Mouse (Mus musculus) testis, postnatal 10 days (tissue): ENCODE data around the gene Pfdn5.

Source experiments
- DNase-seq: peaks from one replicate; pipeline ENCODE4 v3.0.0; 2021; ENCODE audit warnings: low spot score

The Pfdn5 gene

DNA sequence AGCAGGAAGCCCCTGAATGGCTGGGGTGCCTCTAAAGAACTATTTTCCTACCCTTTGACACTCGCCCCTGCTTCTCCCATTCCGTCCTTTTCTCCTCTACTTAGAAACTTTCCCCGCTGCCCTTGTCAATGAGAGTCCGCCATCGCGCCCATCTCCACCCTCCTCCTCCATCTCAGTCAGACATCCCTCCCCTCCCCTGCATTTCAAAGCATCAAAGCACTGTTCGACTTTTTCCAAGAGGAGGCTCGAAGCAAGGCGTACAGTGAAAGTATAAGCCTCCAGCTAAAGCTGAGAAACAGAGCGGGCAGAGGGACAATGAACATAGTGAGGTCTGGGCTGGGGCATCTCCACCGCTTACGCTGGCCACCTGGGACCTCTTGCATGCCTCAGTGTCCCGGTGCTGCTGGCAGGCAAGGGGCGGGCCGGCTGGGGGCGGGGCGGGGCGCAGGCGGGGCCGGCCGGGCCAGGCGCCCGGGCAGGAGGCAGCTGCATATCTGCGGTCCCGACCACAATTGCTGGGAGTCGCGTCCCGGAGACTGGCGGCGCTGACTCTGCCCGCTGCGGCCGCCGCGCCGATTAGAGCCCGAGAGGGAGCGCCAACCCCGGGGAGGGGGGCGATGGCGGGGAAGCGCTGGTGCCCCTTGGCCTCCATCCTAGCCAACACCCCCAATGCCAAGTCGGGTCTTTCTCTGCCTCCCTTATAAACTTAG is 50.7 kb downstream of the Pfdn5 start:
- peak; percentile 63 for DNase-seq

DNA sequence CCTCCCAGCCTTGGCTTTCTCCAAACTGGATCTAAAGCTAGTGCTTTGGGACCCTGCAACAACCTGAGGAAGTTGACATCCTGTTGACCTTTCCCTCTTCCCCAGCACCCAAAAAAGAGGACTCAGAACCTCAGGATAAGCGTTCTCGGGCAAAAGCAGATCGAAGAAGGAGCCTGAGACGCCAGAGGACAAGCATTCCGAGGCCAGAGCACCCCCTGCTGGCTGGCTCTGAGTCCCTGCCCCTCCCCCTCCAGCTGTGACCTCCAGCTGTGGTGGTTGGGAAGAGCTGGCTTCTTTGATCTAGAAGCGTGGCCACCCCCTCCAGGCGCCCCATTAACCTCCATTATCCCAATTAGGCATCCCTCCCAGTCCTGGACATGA is 51.2 kb downstream of the Pfdn5 start:
- peak; percentile 94 for DNase-seq

DNA sequence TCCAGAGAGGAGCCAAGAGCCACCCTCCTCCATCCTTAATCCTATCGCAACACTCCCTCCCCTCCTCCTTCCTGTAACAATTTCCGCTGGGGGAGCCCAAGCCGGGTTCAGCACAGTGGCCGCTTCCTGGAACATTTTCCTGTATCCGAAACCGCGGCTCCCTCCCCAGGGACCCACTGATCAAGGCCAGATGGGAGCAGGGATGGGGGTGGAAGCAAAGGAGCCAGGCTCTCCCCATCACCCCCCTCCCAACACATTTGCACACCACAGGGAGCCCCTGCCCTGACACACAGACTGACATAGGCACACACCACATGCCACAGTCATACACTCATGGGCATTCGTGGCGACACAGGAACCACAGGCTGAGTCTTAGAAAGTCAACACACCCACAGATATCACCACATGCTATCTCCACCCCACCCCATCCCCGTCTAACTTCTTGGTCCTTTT is 51.9 kb downstream of the Pfdn5 start:
- DNase-seq, result peak; percentile 69
